Mouse (Mus musculus): ENCODE measurements around the gene Anpep. TPM values are rescaled to one million over a fixed set of nuclear protein-coding genes. Genes with fewer than 3 reads are reported as not detected.

The Anpep gene
- polyA plus RNA-seq, 1 experiment from 2014 or later, result 5.8 TPM

GRCm38 (mm10) chr7:79881901-79882300, 21.0 kb upstream of the Anpep start:
- H3K27me3 ChIP-seq, result no peaks in the 10 kb centered on the region
- no peak overlapping the region for H3K4me3 ChIP-seq
- H3K36me3 ChIP-seq, result peaks cover 69% of the 10 kb centered on the region
- H3K9me3 ChIP-seq, result no peaks in the 10 kb centered on the region
- 92% methylated on average over 6 of the region's 6 CpGs for WGBS
- H3K9ac ChIP-seq, result no peak overlapping the region
- ATAC-seq (ENCODE audit: low read depth), result no peak
- H3K4me2 ChIP-seq, result no peak overlapping the region
- H3K4me1 ChIP-seq (replicated peaks), result no peaks in the 10 kb centered on the region
- no peak overlapping the region for H3K27ac ChIP-seq (replicated peaks)

- no peak overlapping the region for H3K4me2 ChIP-seq
- no peak overlapping the region for H3K9ac ChIP-seq
- 65% methylated on average over 3 of the region's 3 CpGs for WGBS
- no peak for ATAC-seq (ENCODE audit: low read depth)
- H3K4me1 ChIP-seq (replicated peaks), result no peaks in the 10 kb centered on the region
- H3K27ac ChIP-seq (replicated peaks), result no peak overlapping the region
- H3K4me3 ChIP-seq, result no peak overlapping the region
- H3K36me3 ChIP-seq, result peaks cover 75% of the 10 kb centered on the region
- H3K27me3 ChIP-seq, result no peaks in the 10 kb centered on the region
- no peaks in the 10 kb centered on the region for H3K9me3 ChIP-seq
Measured at GRCm38 (mm10) chr7:79880998-79881397, 20.1 kb upstream of the Anpep start.

GRCm38 (mm10) chr7:79880033-79880432, 19.2 kb upstream of the Anpep start:
- no peak for ATAC-seq (ENCODE audit: low read depth)
- Histone ChIP-seq H3K27ac (replicated peaks) (no peak overlapping the region), H3K36me3 (peaks cover 70% of the 10 kb centered on the region), H3K4me1 (replicated peaks) (no peaks in the 10 kb centered on the region), H3K9ac (no peak overlapping the region), H3K4me3 (no peak overlapping the region), H3K9me3 (no peaks in the 10 kb centered on the region), H3K4me2 (no peak overlapping the region), H3K27me3 (no peaks in the 10 kb centered on the region)
- 83% methylated on average over 6 of the region's 6 CpGs for WGBS

GRCm38 (mm10) chr7:79878455-79879025, 17.7 kb upstream of the Anpep start:
- Histone ChIP-seq H3K9ac (no peak overlapping the region), H3K27ac (replicated peaks) (no peak overlapping the region), H3K27me3 (no peaks in the 10 kb centered on the region), H3K4me2 (no peak overlapping the region), H3K4me3 (no peak overlapping the region), H3K36me3 (peaks cover 64% of the 10 kb centered on the region), H3K4me1 (replicated peaks) (no peaks in the 10 kb centered on the region), H3K9me3 (no peaks in the 10 kb centered on the region)
- ATAC-seq (ENCODE audit: low read depth), result no peak
- 33% methylated on average over 2 of the region's 2 CpGs for WGBS

GRCm38 (mm10) chr7:79873407-79873806, 12.5 kb upstream of the Anpep start:
- 88% methylated on average over 6 of the region's 6 CpGs for WGBS
- no peak overlapping the region for H3K4me3 ChIP-seq
- ATAC-seq (ENCODE audit: low read depth), result no peak

GRCm38 (mm10) chr7:79871797-79872345, 11.0 kb upstream of the Anpep start:
- no peaks in the 10 kb centered on the region for H3K27me3 ChIP-seq
- H3K4me3 ChIP-seq, result no peak overlapping the region
- 86% methylated on average over 6 of the region's 6 CpGs for WGBS
- H3K27ac ChIP-seq (replicated peaks), result no peak overlapping the region
- H3K9ac ChIP-seq, result no peak overlapping the region
- no peak overlapping the region for H3K4me2 ChIP-seq
- H3K36me3 ChIP-seq, result peaks cover 10% of the 10 kb centered on the region; the same call in 1 of the 2 replicates
- H3K4me1 ChIP-seq (replicated peaks), result peaks cover 6% of the 10 kb centered on the region; the same call in 1 of the 2 replicates
- ATAC-seq (ENCODE audit: low read depth), result no peak
- H3K9me3 ChIP-seq, result no peaks in the 10 kb centered on the region

More at GRCm38 (mm10) chr7:79873407-79873806, 12.5 kb upstream of the Anpep start:
- H3K27me3 ChIP-seq, result no peaks in the 10 kb centered on the region
- peaks cover 17% of the 10 kb centered on the region; the same call in 1 of the 2 replicates for H3K36me3 ChIP-seq
- H3K9ac ChIP-seq, result no peak overlapping the region
- no peak overlapping the region for H3K4me2 ChIP-seq
- no peaks in the 10 kb centered on the region for H3K9me3 ChIP-seq
- H3K27ac ChIP-seq (replicated peaks), result no peak overlapping the region
- no peaks in the 10 kb centered on the region for H3K4me1 ChIP-seq (replicated peaks)

GRCm38 (mm10) chr7:79869072-79869719, 8.3 kb upstream of the Anpep start:
- Histone ChIP-seq H3K4me1 (replicated peaks) (peaks cover 6% of the 10 kb centered on the region; the same call in 1 of the 2 replicates), H3K9ac (no peak overlapping the region), H3K27ac (replicated peaks) (no peak overlapping the region), H3K4me3 (no peak overlapping the region), H3K9me3 (no peaks in the 10 kb centered on the region), H3K36me3 (no peaks in the 10 kb centered on the region), H3K27me3 (no peaks in the 10 kb centered on the region), H3K4me2 (no peak overlapping the region)
- 54% methylated on average over 6 of the region's 6 CpGs for WGBS
- ATAC-seq (ENCODE audit: low read depth), result no peak

- no peak overlapping the region for H3K9ac ChIP-seq
- H3K4me3 ChIP-seq, result no peak overlapping the region
- H3K4me2 ChIP-seq, result no peak overlapping the region
- no peaks in the 10 kb centered on the region for H3K27me3 ChIP-seq
- no peaks in the 10 kb centered on the region for H3K9me3 ChIP-seq
- no peak for ATAC-seq (ENCODE audit: low read depth)
- H3K27ac ChIP-seq (replicated peaks), result no peak overlapping the region
- H3K4me1 ChIP-seq (replicated peaks), result peaks cover 6% of the 10 kb centered on the region; the same call in 1 of the 2 replicates
- WGBS, result 78% methylated on average over 7 of the region's 7 CpGs
- no peaks in the 10 kb centered on the region for H3K36me3 ChIP-seq
Measured at GRCm38 (mm10) chr7:79868475-79868874, 7.6 kb upstream of the Anpep start.

- H3K36me3 ChIP-seq, result no peaks in the 10 kb centered on the region
- 68% methylated on average over 13 of the region's 13 CpGs for WGBS
- H3K4me2 ChIP-seq, result no peak overlapping the region
- H3K27me3 ChIP-seq, result no peaks in the 10 kb centered on the region
- no peak overlapping the region for H3K9ac ChIP-seq
- no peak overlapping the region for H3K27ac ChIP-seq (replicated peaks)
- H3K9me3 ChIP-seq, result no peaks in the 10 kb centered on the region
- peaks cover 6% of the 10 kb centered on the region; the same call in 1 of the 2 replicates for H3K4me1 ChIP-seq (replicated peaks)
- ATAC-seq (ENCODE audit: low read depth), result no peak
- no peak overlapping the region for H3K4me3 ChIP-seq
Measured at GRCm38 (mm10) chr7:79867861-79868260, 7.0 kb upstream of the Anpep start.

GRCm38 (mm10) chr7:79866294-79867000, 5.6 kb upstream of the Anpep start:
- WGBS, result 64% methylated on average over 3 of the region's 3 CpGs

GRCm38 (mm10) chr7:79861794-79862193, 935 bp upstream of the Anpep start:
- no peaks in the 10 kb centered on the region for H3K36me3 ChIP-seq
- H3K9me3 ChIP-seq, result no peaks in the 10 kb centered on the region
- no peak overlapping the region for H3K27ac ChIP-seq (replicated peaks)
- no peaks in the 10 kb centered on the region for H3K4me1 ChIP-seq (replicated peaks)
- H3K4me3 ChIP-seq, result no peak overlapping the region
- no peak for ATAC-seq (ENCODE audit: low read depth)
- WGBS, result 86% methylated on average over 8 of the region's 8 CpGs
- H3K27me3 ChIP-seq, result no peaks in the 10 kb centered on the region
- H3K9ac ChIP-seq, result no peak overlapping the region
- no peak overlapping the region for H3K4me2 ChIP-seq

More at GRCm38 (mm10) chr7:79866294-79867000, 5.6 kb upstream of the Anpep start:
- Histone ChIP-seq H3K36me3 (no peaks in the 10 kb centered on the region), H3K27ac (replicated peaks) (no peak overlapping the region), H3K4me3 (no peak overlapping the region), H3K4me1 (replicated peaks) (peaks cover 6% of the 10 kb centered on the region; the same call in 1 of the 2 replicates), H3K9me3 (no peaks in the 10 kb centered on the region), H3K27me3 (no peaks in the 10 kb centered on the region), H3K9ac (no peak overlapping the region), H3K4me2 (no peak overlapping the region)
- ATAC-seq (ENCODE audit: low read depth), result no peak

GRCm38 (mm10) chr7:79858956-79859630, 1.8 kb downstream of the Anpep start:
- H3K27ac ChIP-seq (replicated peaks), result no peak overlapping the region
- no peak for ATAC-seq (ENCODE audit: low read depth)
- no peaks in the 10 kb centered on the region for H3K27me3 ChIP-seq
- no peak overlapping the region for H3K4me2 ChIP-seq
- H3K9ac ChIP-seq, result no peak overlapping the region
- 63% methylated on average over 9 of the region's 9 CpGs for WGBS
- H3K4me3 ChIP-seq, result no peak overlapping the region
- H3K36me3 ChIP-seq, result no peaks in the 10 kb centered on the region
- H3K9me3 ChIP-seq, result no peaks in the 10 kb centered on the region
- no peaks in the 10 kb centered on the region for H3K4me1 ChIP-seq (replicated peaks)
